Mouse (Mus musculus) heart, adult 11 months (tissue): ENCODE results near the gene Carmil3.

Experiments used
- DNase-seq: peaks from one replicate; pipeline ENCODE4 v3.0.0; 2022

Carmil3 gene

GRCm38 (mm10) chr14:55544334-55544733, 53.9 kb downstream of the Carmil3 start:
- no peak for DNase-seq

DNA sequence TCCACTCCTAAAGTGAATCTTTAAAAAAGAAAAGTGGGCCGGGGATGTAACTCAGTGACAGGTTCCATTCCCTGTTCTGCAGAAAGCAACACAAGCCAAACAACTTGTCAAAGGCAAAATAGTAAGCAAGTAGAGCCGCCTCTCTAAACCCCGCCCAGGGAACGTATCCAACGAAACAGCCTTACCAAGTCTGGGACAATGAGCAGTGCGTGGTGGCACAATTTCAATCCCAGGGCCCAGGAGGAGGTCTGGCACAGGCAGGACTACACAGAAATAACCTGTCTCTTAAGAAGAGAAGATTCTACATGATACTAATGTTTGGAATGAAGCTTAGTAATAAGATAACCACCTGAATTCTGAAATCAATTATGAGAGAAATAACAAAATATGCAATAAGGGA, 59.7 kb downstream of the Carmil3 start:
- no peak for DNase-seq

GRCm38 (mm10) chr14:55551347-55551746, 60.9 kb downstream of the Carmil3 start:
- DNase-seq: no peak

DNA sequence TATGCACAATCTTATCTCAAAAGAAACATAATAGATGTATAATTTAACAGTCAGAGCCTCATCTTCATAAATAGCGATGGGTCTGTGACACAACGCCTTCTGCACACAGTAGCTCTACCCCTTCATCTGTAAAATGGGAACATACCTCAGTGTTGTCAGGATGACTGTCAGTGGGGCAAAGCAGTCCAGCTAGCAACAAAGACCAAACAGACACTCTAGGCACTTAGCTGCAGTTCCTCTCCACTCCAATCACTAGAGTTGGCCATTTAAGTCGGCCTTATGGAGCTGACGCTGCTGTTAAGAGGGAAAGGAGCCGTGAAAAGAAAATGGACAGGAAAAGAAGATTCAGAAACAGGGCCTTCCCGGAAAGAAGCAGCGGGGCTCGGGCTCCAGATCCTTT, 61.3 kb downstream of the Carmil3 start:
- no peak for DNase-seq

- no peak for DNase-seq
Measured at GRCm38 (mm10) chr14:55554635-55555034, 64.2 kb downstream of the Carmil3 start.

DNA sequence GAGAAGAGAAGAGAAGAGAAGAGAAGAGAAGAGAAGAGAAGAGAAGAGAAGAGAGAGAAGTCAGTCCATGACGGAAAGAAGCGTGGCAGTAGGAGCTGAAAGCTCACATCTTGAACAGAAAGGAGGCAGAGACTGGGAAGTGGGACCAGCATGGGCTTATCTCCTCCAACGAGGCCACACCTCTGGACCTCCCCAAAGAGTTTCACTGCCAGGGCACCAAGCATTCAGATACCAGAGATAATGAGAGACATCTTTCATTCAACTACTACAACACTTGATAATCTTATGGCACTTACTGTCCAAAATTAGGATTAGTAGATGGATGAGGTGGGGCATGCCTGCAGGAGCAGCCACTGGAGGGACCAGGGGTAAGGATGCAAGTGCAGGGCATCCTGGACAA, 65.3 kb downstream of the Carmil3 start:
- no peak for DNase-seq

- peak; percentile 98 for DNase-seq
Measured at GRCm38 (mm10) chr14:55557003-55557402, 66.6 kb downstream of the Carmil3 start.

- no peak for DNase-seq
Measured at GRCm38 (mm10) chr14:55557587-55557986, 67.1 kb downstream of the Carmil3 start.
